Mouse (Mus musculus): ENCODE results near the gene Pvalb.

The Pvalb gene

GRCm38 (mm10) chr15:78195096-78195880 lies 10.9 kb downstream of the Pvalb start:
- no peak for DNase-seq (ENCODE audit: low spot score in 2 of 2)

- no peak for DNase-seq (ENCODE audit: low spot score in 2 of 2)
Measured at GRCm38 (mm10) chr15:78194320-78194719, 11.9 kb downstream of the Pvalb start.

DNA sequence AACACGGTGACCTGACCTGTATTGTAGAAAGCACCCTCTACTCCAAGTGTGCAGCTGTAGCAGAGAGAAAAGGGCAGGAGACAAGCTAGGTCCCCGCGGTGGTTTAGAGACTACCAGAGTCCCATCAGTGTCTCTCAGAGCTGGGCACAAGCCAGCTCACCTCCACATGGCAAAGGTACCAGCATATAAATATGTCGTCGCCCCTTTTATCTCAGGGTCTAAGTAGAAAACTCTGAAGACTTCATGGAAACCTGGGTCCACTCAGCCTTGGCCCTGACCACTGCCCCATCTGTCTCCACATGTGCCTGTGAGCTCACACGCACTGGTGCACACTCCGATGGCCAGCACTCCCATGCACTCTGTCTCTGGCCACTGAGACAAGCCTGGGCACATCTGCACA lies 16.6 kb downstream of the Pvalb start:
- no peak for DNase-seq (ENCODE audit: low spot score in 2 of 2)

DNA sequence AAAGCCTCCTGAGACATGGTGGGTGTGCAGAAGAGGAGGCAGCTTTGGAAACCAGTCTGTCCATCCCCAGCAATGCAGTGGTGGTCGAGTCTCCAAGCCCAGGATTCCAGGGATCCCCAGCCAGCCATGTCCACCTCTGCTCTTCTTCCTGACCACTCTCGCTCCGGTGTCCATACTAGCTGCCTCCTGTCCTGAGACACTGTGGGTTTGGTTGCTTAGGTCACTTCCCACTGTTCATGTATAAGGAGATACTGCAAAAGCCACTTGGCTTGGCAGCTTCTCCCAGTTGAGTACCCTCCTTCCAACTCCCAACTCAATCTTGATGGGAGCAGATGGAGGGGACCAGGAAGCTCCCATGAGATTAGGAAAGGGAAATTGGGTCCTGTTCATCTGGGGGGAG lies 17.7 kb downstream of the Pvalb start:
- no peak for DNase-seq (ENCODE audit: low spot score in 2 of 2)

DNA sequence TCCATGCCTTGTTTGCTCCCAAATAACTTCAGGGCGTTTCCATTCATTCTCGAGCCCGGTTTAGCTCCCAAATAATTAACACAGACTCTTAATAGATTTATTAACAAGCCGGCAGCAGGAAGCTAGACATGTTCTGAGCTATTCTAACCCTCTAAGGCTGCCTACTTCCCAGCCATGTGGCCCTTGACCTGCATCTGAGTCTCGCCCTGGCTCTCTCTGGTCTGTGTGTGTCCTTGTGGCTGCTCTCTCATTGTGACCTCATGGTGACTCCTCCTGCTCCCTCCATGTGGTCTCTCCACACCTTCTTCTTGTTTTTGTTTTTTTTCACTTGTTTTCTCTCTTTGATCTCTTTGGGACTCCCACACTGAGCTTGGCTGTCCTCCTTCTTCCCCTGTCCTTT lies 19.3 kb downstream of the Pvalb start:
- DNase-seq (ENCODE audit: low spot score in 2 of 2), result no peak

DNA sequence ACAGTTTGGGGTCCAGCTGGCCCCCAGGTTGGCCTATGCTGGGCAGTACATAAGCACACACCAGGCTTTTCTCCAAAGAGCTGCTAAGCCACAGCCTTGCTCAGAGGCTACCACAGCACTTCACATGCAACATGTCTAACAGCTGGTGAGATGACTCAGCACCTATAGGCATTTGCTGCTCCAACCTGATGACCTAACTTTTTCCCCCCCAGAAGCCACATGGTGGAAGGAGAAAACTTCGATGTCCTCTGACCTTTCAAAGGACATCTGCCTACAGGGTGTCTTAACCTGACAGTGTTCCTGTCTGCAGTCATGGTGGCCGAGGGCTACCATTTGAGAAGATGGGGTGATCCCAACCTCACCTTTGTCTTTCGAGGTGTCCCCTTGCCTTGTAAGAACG lies 20.6 kb downstream of the Pvalb start:
- no peak for DNase-seq (ENCODE audit: low spot score in 2 of 2)

DNA sequence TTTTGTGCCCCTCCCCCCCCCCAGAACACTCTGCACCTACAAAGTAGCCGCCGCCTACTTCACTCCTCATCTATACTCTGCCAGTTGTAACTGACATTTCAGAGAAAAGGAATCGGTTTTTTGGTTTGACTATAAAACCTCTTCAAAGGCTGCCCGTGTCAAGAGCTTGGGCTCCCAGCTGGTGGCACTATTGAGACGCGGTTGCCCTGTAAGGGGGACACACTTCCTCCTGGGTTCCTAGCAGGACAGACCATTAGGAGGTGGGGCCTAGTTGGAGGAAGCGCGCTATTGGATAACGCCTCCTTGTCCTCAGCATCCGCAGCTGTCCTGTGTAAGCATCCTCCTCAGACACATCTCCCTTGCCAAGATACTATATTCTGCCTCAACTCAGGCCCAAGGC lies 21.3 kb downstream of the Pvalb start:
- DNase-seq (ENCODE audit: low spot score in 2 of 2), result no peak

DNA sequence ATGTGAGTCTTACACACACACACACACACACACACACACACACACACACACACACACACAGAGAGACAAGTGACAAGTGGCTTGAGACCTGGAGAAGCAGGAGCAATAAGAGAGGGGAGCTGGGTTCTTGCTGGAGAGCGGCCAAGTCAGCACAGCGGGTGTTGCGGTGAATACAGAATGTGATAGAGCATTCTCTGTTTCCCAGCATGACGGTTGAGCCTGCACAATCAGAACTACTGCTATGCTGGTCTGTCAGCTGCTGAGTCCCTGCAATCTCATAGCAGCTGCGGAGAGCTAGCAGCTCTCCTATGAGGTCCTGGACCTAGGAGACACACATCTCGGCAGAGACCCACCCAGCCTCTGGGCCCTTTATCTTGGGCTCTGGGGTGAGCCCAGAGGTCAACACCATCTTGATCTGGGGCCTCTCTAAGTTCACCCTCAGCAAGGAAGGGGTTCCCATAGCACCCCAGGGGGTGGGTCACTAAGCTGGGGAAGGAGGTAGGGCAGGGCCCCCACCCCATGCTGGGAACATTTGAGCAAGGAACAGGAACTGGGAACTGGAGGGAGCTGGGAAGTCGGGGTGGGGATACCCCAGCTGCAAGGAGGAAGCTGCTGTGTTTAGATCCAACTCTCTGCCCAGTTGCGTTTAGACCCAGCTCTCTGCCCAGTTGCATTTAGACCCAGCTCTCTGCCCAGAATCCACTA lies 24.3 kb downstream of the Pvalb start:
- no peak for DNase-seq (ENCODE audit: low spot score in 2 of 2)

GRCm38 (mm10) chr15:78179775-78180174 lies 26.4 kb downstream of the Pvalb start:
- DNase-seq (ENCODE audit: low spot score in 2 of 2), result no peak

DNA sequence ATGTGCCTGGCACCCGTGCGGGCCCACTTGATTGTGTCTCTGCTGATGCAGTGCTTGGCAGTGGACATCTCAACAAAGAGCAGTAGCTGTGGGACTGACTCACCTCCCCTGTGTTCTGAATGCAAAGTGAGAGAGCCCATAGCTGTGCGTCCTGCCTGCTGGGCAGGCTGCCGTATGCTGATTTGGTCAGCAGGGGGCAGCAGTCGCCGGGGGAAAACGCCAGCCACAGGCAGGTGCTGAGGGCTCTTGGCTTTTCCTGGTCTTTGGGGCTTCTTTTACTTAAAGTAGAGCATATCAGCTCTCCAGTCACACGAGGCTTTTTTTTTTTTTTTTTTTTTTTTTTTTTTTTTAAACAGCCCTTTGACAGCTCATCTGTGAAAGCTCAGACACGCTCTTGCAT lies 27.8 kb downstream of the Pvalb start:
- peak; percentile 65 to 81 for DNase-seq (ENCODE audit: low spot score in 2 of 2)

DNA sequence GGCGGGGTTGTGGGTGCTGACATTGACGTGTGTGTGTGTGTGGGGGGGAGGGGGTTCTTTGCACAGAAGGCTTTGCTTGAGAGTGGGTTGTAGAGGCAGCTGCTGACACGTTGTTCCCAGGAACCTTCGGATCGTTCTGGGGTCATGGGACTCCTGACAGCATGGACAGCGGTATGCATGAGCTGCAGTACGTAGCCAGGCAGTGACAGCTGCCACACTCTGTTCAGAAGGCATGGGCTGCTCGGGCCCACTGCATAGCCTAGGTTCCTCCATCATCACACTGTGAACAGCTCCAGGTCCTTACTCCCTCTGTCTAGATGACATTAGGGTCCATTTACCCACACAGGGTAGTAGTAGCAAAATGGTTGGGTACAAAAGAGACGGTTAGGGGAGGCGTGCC lies 28.9 kb downstream of the Pvalb start:
- DNase-seq (ENCODE audit: low spot score in 2 of 2), result no peak

DNA sequence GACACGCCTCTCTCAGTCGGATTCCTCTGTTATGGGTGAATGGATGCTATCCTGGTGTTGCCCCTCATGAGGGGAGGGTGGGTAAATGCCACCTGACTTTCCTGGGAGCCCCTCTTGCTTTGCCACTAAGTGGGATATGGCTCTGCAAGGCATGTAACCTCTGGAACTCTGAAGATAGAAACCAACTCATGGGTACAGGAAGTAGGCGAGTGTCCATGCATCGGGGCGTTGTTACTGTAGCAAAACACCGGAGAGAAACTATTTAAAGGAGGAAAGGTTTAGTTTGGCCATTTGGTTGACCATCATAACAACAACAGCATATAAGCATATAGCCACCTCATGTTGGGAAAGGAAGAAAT lies 31.3 kb downstream of the Pvalb start:
- no peak for DNase-seq (ENCODE audit: low spot score in 2 of 2)

- DNase-seq (ENCODE audit: low spot score in 2 of 2), result peak; percentile 96 to 97
Measured at GRCm38 (mm10) chr15:78173972-78174886, 32.0 kb downstream of the Pvalb start, which contains the start of gene Ift27. TSS of gene Ift27 (minus strand) at chr15:78174107.

DNA sequence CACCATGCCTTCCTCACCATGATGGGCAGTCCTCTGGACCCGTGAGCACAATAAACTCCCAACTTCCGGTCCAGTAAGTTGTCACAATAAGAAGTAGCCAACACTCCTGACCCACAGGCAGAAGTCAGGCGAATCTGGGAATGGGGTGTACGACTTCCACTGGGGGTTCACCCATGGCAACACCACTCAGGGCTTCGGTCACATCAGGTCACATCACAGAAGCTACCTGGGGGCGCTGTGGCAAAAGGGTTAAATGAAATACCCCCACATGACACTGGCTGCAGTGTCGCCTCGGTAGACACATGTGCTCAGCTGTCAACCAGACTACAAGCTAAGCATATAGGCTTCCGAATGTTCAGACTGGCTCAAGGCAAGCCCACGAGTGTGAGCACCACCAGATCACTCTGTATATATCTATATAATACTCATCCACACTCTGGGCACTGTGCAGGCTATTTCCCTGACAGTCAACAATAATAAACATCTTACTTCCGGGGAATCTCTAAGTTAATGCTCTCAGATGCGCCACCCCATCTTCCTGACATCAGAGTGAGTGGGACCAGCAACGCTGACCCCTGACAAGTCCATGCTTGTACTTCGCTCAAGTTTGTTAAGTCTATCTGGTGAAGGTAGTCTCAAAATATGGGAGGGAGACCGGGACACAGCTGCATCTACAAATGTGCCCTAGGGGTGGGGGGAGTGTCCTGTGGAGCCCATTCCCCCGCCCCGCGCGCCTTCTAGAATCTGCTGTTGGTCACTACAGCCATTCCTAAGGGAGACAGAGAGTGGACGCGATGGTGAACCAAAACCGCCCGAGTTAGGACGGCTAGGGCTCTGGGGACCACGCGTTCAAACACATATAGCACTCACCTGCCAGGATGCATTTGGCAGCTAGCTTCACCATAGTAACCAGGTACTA lies 33.0 kb downstream of the Pvalb start:
- DNase-seq (ENCODE audit: low spot score in 2 of 2), result no peak

DNA sequence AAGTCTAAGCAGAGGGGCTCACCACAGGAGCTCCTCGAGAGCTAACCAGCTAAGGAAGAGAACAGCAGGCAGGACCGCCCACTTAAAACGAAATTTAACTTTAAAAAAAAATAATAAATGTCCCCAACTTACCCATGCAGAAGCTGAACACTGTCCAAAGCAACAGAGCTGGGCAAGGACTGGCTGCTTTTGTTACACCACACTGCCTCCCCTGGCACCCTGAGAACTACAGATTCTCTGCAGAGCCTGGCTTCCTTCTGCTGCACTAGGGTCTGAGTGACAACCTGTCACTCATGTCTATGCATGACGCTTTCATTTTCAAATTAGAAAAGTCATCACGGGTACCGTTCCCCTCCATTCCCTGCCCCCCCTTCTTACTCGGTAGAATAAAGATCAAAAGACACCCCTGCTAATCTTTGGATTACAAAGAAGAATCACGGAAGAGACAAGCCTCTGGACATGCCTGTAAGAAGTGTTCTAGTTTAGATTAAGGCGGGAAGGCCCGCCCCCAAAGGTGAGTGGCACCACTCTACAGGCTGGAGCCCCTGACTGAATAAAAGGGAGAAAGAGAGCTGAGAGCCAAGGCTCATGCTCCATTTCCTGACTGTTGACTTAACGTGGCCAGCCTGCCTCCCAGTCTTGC lies 33.8 kb downstream of the Pvalb start:
- DNase-seq (ENCODE audit: low spot score in 2 of 2), result no peak

- DNase-seq (ENCODE audit: low spot score in 2 of 2), result no peak
Measured at GRCm38 (mm10) chr15:78171651-78172050, 34.5 kb downstream of the Pvalb start.

DNA sequence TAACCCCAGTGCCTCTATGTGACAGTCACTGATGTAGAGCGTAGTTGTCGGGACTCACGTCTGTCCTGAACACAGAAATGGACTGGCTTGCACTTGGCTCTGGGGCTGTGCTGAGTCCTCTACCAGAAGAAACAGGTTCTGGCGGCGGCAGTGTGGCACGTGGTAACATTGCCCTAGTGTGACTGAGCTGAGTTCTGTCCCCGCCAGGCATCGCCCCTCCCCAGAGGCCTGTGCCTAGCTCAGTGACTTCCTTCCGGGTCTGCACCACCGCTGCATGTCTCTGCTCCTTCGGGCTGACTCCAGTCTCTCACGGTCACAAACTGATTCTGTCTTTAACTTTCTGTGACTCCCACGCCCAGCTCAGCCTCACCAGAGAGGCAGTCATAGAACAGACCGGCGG lies 35.5 kb downstream of the Pvalb start:
- DNase-seq (ENCODE audit: low spot score in 2 of 2), result no peak

GRCm38 (mm10) chr15:78169566-78169965 lies 36.6 kb downstream of the Pvalb start:
- no peak for DNase-seq (ENCODE audit: low spot score in 2 of 2)

DNA sequence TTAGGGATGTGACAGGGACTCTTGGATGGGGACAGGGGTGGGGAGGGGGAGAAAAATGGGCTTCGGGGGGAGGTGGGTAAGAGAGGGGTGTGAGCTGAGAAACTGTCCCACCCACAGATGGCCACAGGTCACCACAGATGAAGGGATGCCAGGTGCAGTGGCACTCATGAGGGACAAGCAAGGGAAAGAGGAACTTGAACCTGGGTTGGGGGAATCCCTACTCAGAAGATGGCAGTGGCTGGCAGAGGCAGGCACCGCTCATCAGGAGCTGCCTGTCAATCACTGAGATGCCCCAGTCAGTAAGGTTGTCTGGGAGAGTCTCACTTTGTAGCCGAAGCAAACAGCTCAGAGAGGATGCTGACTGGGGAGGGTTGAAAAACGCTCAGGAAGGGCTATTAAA lies 40.9 kb downstream of the Pvalb start:
- no peak for DNase-seq (ENCODE audit: low spot score in 2 of 2)

- DNase-seq (ENCODE audit: low spot score in 2 of 2), result no peak
Measured at GRCm38 (mm10) chr15:78164466-78164865, 41.7 kb downstream of the Pvalb start.

DNA sequence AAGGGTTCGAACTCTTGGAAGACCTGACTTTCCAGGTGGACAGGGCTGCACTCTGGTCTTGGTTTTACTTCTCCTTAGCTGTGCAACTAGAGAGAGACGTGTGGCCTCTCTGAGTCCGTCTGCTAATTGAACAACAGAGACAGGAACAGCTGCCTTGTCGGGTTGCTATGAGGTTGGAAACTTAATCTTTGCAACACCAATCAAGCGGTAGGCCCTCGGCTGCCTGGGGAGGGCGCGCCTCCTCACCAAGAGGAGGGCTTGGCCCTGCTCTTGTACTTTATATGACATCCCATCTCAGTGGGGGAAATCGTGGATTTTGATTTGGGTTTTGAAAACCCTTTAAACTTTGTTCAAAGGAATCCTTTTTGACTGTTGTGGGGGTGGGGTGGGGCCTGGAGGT lies 44.3 kb downstream of the Pvalb start:
- no peak for DNase-seq (ENCODE audit: low spot score in 2 of 2)

Data from urinary bladder, postnatal 4 days (tissue).